27 mouse cellular contexts compared by ENCODE assay signal in genomic region chr9:56714391-56714790, GRCm38 (mm10).
DNase-seq lines count a peak whose midpoint lies in the region; ATAC-seq and TF ChIP-seq lines count a peak whose summit lies in the region.
"Had no signal": no experiment of that assay in that cellular context is flagged by ENCODE, and none has a peak within 500 bp of the region (broad histone marks: within the 10 kb centered on the region; RNA-seq: fewer than 3 reads in every experiment).

No protein-coding gene starts in this region.

- H3K4me2 ChIP-seq in lung, postnatal 0 days (replicated peaks; ENCODE audit: low read depth, low read length): no peak overlapping the region
- H3K4me2 ChIP-seq: forebrain, embryonic 13.5 days; heart, embryonic 12.5 days; heart, embryonic 15.5 days; hindbrain, embryonic 13.5 days had no signal

- intact Hi-C loops in left cerebral cortex, adult 2 months (cut with DNase I): no loop called here
- intact Hi-C loops in left cerebral cortex, postnatal 10 days (cut with DNase I): loop anchor here (5.0 kb wide), 2 partner anchors 57 to 77 kb away; no protein-coding TSS in a partner anchor

- WGBS in lung, postnatal 0 days: 62% methylated on average over 1 of the region's 1 CpGs

- no peaks in the 10 kb centered on the region for H3K36me3 ChIP-seq in lung, postnatal 0 days (ENCODE audit: insufficient read depth, low read length)
- H3K36me3 ChIP-seq: forebrain, embryonic 10.5 days; G1E; heart, embryonic 12.5 days; heart, embryonic 15.5 days; hindbrain, embryonic 10.5 days; hindbrain, embryonic 13.5 days had no signal

- H3K27me3 ChIP-seq in lung, postnatal 0 days (replicated peaks; ENCODE audit: insufficient read depth, low read length): no peaks in the 10 kb centered on the region

- H3K4me3 ChIP-seq in left cerebral cortex, adult 2 months: no peak overlapping the region
- no peak overlapping the region for H3K4me3 ChIP-seq in lung, postnatal 0 days (ENCODE audit: low read depth, low read length)
- H3K4me3 ChIP-seq: forebrain, embryonic 10.5 days; forebrain, embryonic 13.5 days; heart, embryonic 12.5 days; heart, embryonic 15.5 days; hindbrain, embryonic 10.5 days; hindbrain, embryonic 13.5 days had no signal

- H3K27ac ChIP-seq in left cerebral cortex, adult 2 months: peak overlapping the region; percentile 87
- H3K27ac ChIP-seq in lung, postnatal 0 days (ENCODE audit: low read length): no peak overlapping the region
- H3K27ac ChIP-seq: forebrain, embryonic 10.5 days; forebrain, embryonic 13.5 days; heart, embryonic 15.5 days; hindbrain, embryonic 10.5 days; hindbrain, embryonic 13.5 days had no signal

- H3K9ac ChIP-seq in lung, postnatal 0 days (replicated peaks; ENCODE audit: low read depth): no peak overlapping the region
- H3K9ac ChIP-seq: forebrain, embryonic 13.5 days; heart, embryonic 12.5 days; heart, embryonic 15.5 days; hindbrain, embryonic 13.5 days had no signal

- peak; percentile 25; the same call in 1 of the 2 replicates for ATAC-seq in lung, postnatal 0 days
- ATAC-seq: forebrain, embryonic 13.5 days; forebrain, embryonic 16.5 days; hindbrain, embryonic 16.5 days; Patski had no signal

- no peaks in the 10 kb centered on the region for H3K9me3 ChIP-seq in lung, postnatal 0 days (ENCODE audit: low read length)
- H3K9me3 ChIP-seq: forebrain, embryonic 10.5 days; forebrain, embryonic 13.5 days; G1E; heart, embryonic 12.5 days; heart, embryonic 15.5 days; hindbrain, embryonic 10.5 days; hindbrain, embryonic 13.5 days had no signal

- no peak for DNase-seq in left cerebral cortex, adult 2 months (ENCODE audit: extremely low spot score in 1 of 2, low spot score in 2 of 2)
- no peak for DNase-seq in left cerebral cortex, postnatal 10 days (ENCODE audit: extremely low spot score in 1 of 2, low spot score in 2 of 2)
- DNase-seq in lung, postnatal 0 days (ENCODE audit: low spot score): peak; percentile 53
- peak; percentile 31 for DNase-seq in lung, postnatal 25 days (ENCODE audit: low spot score)
- no peak for DNase-seq in cerebellum, postnatal 25 days
- no peak for DNase-seq in cerebellum, adult 9-10 months
- DNase-seq: adrenal gland, postnatal 10 days; adrenal gland, postnatal 36 days; B cell, adult 2 months; cerebellum, adult 18-20 months; cerebellum, adult 9-11 months; cerebellum, postnatal 36 days; embryo, embryonic 11 days; gastrocnemius, postnatal 25 days; heart, adult 18-20 months; heart, postnatal 10 days; heart, postnatal 36 days had no signal

- no peak for TF ChIP-seq CTCF in left cerebral cortex, adult 2 months (IDR thresholded peaks at IDR 0.05)
- TF ChIP-seq CTCF in lung, postnatal 0 days (IDR thresholded peaks at IDR 0.05): no peak

- TF ChIP-seq EP300 in lung, postnatal 0 days (IDR thresholded peaks at IDR 0.05): no peak

- H3K4me1 ChIP-seq in lung, postnatal 0 days (ENCODE audit: insufficient read depth, low read depth, low read length): no peaks in the 10 kb centered on the region
- H3K4me1 ChIP-seq: forebrain, embryonic 10.5 days had no signal

Comparison
In these comparisons a context has a peak if more than half of its experiments do, and no peak if none do; other contexts are left out.
1. DNase-seq: peak in lung, postnatal 0 days (single experiment) and lung, postnatal 25 days (single experiment); none in left cerebral cortex, adult 2 months (0 of 2), left cerebral cortex, postnatal 10 days (0 of 2), cerebellum, postnatal 25 days (0 of 2) and cerebellum, adult 9-10 months (single experiment).